Mouse (Mus musculus): ENCODE data around the gene Higd1a.
A peak's percentile ranks its signal among the peaks of the same experiment; 100 is the strongest.

Higd1a gene

GRCm38 (mm10) chr9:121881301-121881700 lies 23.1 kb upstream of the Higd1a start:
- no peak for DNase-seq (ENCODE audit: low spot score in 2 of 2)

- DNase-seq (ENCODE audit: low spot score in 2 of 2) = peak; percentile 53 to 68
Observed at GRCm38 (mm10) chr9:121880840-121881239, 22.7 kb upstream of the Higd1a start.

GRCm38 (mm10) chr9:121877052-121877740 lies 19.0 kb upstream of the Higd1a start:
- no peak for DNase-seq (ENCODE audit: low spot score in 2 of 2)

- no peak for DNase-seq (ENCODE audit: low spot score in 2 of 2)
Observed at GRCm38 (mm10) chr9:121873578-121873977, 15.4 kb upstream of the Higd1a start.

GRCm38 (mm10) chr9:121872062-121872683 lies 14.0 kb upstream of the Higd1a start:
- no peak for DNase-seq (ENCODE audit: low spot score in 2 of 2)

- no peak for DNase-seq (ENCODE audit: low spot score in 2 of 2)
Observed at GRCm38 (mm10) chr9:121869973-121870515, 11.9 kb upstream of the Higd1a start.

- no peak for DNase-seq (ENCODE audit: low spot score in 2 of 2)
Observed at GRCm38 (mm10) chr9:121869432-121869831, 11.3 kb upstream of the Higd1a start.

- no peak for DNase-seq (ENCODE audit: low spot score in 2 of 2)
Observed at GRCm38 (mm10) chr9:121868236-121868635, 10.1 kb upstream of the Higd1a start.

- DNase-seq (ENCODE audit: low spot score in 2 of 2) = no peak
Observed at GRCm38 (mm10) chr9:121867632-121868031, 9.5 kb upstream of the Higd1a start.

GRCm38 (mm10) chr9:121865425-121866008 lies 7.4 kb upstream of the Higd1a start:
- DNase-seq (ENCODE audit: low spot score in 2 of 2) = no peak

- DNase-seq (ENCODE audit: low spot score in 2 of 2) = no peak
Observed at GRCm38 (mm10) chr9:121864837-121865236, 6.7 kb upstream of the Higd1a start.

- DNase-seq (ENCODE audit: low spot score in 2 of 2) = no peak
Observed at GRCm38 (mm10) chr9:121860921-121861320, 2.8 kb upstream of the Higd1a start.

- DNase-seq (ENCODE audit: low spot score in 2 of 2) = no peak
Observed at GRCm38 (mm10) chr9:121859345-121859744, 1.2 kb upstream of the Higd1a start.

- peak; percentile 96 to 97 for DNase-seq (ENCODE audit: low spot score in 2 of 2)
Observed at GRCm38 (mm10) chr9:121857474-121858152, 549 bp downstream of the Higd1a start.

- peak in 1 of 2 experiments; percentile 37 for DNase-seq (ENCODE audit: low spot score in 2 of 2)
Observed at GRCm38 (mm10) chr9:121856649-121857416, 1.3 kb downstream of the Higd1a start.

GRCm38 (mm10) chr9:121854246-121854645 lies 3.9 kb downstream of the Higd1a start:
- DNase-seq (ENCODE audit: low spot score in 2 of 2) = no peak

- DNase-seq (ENCODE audit: low spot score in 2 of 2) = no peak
Observed at GRCm38 (mm10) chr9:121847842-121848241, 10.3 kb downstream of the Higd1a start.

- no peak for DNase-seq (ENCODE audit: low spot score in 2 of 2)
Observed at GRCm38 (mm10) chr9:121847138-121847537, 11.0 kb downstream of the Higd1a start.

- DNase-seq (ENCODE audit: low spot score in 2 of 2) = no peak
Observed at GRCm38 (mm10) chr9:121846526-121847118, 11.5 kb downstream of the Higd1a start.

- no peak for DNase-seq (ENCODE audit: low spot score in 2 of 2)
Observed at GRCm38 (mm10) chr9:121842914-121843313, 15.2 kb downstream of the Higd1a start.

- DNase-seq (ENCODE audit: low spot score in 2 of 2) = no peak
Observed at GRCm38 (mm10) chr9:121839622-121839965, 18.6 kb downstream of the Higd1a start.
